Mouse (Mus musculus): ENCODE data around the gene Dcaf6.

- TF ChIP-seq POLR2A (IDR thresholded peaks at IDR 0.05; ENCODE audit: low read depth, low read length) (no peak), CTCF (IDR thresholded peaks at IDR 0.05; ENCODE audit: extremely low read depth, insufficient read depth, insufficient read length, insufficient replicate concordance) (peak; percentile 10; the same call in 1 of the 2 replicates)
Observed at GRCm38 (mm10) chr1:165289831-165290230, 170.4 kb downstream of the Dcaf6 start.

Measured in spleen, adult 2 months (tissue).